Mouse (Mus musculus): ENCODE data around the gene Gm20379. TPM values are rescaled to one million over a fixed set of nuclear protein-coding genes. Genes with fewer than 3 reads are reported as not detected.
A peak's percentile ranks its signal among the peaks of the same experiment; 100 is the strongest.

Gm20379 gene
- polyA plus RNA-seq, 1 experiment from 2014 or later = 0.56 TPM

DNA sequence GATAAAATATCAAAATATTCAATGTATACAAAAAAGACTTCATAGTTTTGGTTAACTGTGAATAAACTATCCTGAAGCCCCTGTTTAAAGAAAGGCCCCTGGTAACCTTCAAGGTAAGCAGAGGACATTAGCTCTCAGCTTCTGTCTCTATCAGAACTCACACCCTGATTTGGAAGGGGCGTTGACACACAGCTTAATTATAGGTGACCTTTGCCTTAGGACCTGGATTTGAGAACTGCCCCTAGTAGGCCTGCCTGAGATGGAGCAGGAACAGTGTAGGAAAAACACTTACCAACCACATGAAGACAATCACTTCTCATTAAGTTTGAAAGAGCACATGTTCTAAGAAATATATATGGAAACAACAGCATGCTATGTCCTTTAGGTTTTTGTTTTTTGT is 6.3 kb upstream of the Gm20379 start:
- 44% methylated on average over 1 of the region's 1 CpGs for WGBS
- Histone ChIP-seq H3K27me3 (replicated peaks) (no peaks in the 10 kb centered on the region), H3K9me3 (replicated peaks) (no peaks in the 10 kb centered on the region), H3K36me3 (peaks cover 11% of the 10 kb centered on the region; the same call in 1 of the 2 replicates), H3K4me2 (no peak overlapping the region), H3K27ac (ENCODE audit: poor library complexity, severe bottlenecking) (no peak overlapping the region), H3K9ac (no peak overlapping the region), H3K4me3 (no peak overlapping the region), H3K4me1 (replicated peaks) (peaks cover 13% of the 10 kb centered on the region)
- no peak for ATAC-seq (ENCODE audit: insufficient number of reproducible peaks, low FRiP score)

DNA sequence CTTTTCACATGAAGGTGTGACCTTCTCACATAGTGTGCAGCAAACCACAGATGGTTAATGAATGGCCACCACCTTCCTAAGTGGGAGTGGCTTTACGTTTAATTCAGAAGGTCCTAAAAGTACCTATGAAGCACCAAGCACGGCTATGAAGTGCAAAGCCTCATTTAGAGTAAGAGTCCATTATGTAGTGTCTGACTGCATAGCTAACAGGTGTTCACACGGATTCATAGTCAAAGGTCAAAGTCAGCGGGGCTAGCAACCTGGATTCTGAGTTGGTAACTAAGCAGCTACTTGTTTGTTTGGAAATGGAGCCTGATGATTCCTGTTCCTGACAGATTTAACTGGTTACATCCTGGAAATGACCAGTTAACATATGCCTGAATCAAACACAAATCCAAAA is 4.0 kb upstream of the Gm20379 start:
- 78% methylated on average over 4 of the region's 4 CpGs for WGBS
- Histone ChIP-seq H3K27me3 (replicated peaks) (no peaks in the 10 kb centered on the region), H3K9me3 (replicated peaks) (no peaks in the 10 kb centered on the region)

DNA sequence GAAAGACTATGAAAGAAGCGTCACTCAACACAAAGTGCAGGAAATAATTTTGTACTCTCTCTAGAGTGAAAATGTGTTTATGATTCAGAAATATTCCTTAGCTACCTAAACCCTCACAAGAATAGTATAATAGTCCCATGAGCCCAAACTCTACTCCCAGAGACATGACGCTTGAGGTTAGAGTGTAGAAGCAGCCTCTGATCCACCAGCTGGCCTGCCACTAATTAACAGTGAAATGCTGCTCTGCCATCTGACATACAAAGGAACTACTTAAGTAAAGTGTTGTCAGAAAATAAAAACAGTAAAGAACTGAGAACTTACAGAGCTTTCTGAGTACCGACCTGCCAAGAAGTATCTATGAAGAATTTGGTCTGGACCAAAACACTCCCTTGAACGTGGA is 3.3 kb upstream of the Gm20379 start:
- Histone ChIP-seq H3K4me1 (replicated peaks) (peaks cover 13% of the 10 kb centered on the region), H3K9me3 (replicated peaks) (no peaks in the 10 kb centered on the region), H3K27ac (ENCODE audit: poor library complexity, severe bottlenecking) (no peak overlapping the region), H3K36me3 (peaks cover 17% of the 10 kb centered on the region), H3K9ac (no peak overlapping the region), H3K4me2 (no peak overlapping the region), H3K4me3 (no peak overlapping the region), H3K27me3 (replicated peaks) (no peaks in the 10 kb centered on the region)
- no peak for ATAC-seq (ENCODE audit: insufficient number of reproducible peaks, low FRiP score)
- WGBS = 88% methylated on average over 4 of the region's 4 CpGs

More for the DNA sequence above, 4.0 kb upstream of the Gm20379 start:
- Histone ChIP-seq H3K9ac (no peak overlapping the region), H3K27ac (ENCODE audit: poor library complexity, severe bottlenecking) (no peak overlapping the region), H3K36me3 (peaks cover 19% of the 10 kb centered on the region), H3K4me1 (replicated peaks) (peaks cover 13% of the 10 kb centered on the region), H3K4me3 (no peak overlapping the region), H3K4me2 (no peak overlapping the region)
- no peak for ATAC-seq (ENCODE audit: insufficient number of reproducible peaks, low FRiP score)

DNA sequence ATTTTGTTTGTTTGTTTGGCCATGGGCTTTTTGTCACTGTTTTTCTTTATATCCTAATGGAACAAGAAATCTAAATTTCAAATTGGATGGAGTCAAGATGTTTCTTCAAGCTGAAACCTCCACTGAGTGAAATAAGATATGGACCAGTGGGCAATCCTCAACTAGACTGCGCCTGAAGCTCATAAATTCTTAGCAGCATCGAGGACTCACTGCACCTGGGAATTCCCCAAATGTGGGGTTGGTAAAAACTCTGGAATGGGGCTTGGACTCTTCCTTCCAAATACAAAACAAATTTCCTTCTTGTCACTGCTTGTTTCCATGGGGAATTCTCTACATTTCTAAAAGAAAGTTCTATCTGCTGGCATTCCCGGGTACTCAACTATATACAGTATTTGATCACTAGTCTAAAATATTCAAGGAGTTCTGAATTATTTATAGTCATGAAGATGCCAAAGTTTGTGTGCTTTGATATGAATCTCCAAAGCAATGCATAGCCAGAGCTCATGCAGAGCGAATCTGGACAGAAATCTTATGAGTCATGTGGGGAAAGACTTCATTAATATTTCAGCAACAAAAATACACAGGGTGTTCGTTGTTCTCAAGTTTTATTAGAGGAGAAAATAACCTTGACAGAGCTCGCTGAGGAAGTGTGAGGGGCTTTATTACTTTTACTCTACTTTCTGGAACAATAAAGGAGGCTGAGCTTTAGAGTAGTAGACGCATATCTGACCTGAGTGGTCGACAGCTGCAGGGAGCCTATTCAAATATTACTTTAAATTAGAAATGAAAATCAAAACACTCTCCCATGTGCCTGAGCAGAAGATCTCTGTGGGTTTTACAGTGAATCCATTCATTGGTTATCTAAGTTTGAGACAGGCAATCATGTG is 2.5 kb upstream of the Gm20379 start:
- no peak for ATAC-seq (ENCODE audit: insufficient number of reproducible peaks, low FRiP score)
- no peak overlapping the region for H3K9ac ChIP-seq
- H3K4me2 ChIP-seq = no peak overlapping the region
- H3K4me1 ChIP-seq (replicated peaks) = peaks cover 13% of the 10 kb centered on the region
- H3K36me3 ChIP-seq = peaks cover 23% of the 10 kb centered on the region
- H3K4me3 ChIP-seq = no peak overlapping the region
- no peak overlapping the region for H3K27ac ChIP-seq (ENCODE audit: poor library complexity, severe bottlenecking)
- H3K27me3 ChIP-seq (replicated peaks) = no peaks in the 10 kb centered on the region
- 86% methylated on average over 8 of the region's 8 CpGs for WGBS
- H3K9me3 ChIP-seq (replicated peaks) = no peaks in the 10 kb centered on the region

DNA sequence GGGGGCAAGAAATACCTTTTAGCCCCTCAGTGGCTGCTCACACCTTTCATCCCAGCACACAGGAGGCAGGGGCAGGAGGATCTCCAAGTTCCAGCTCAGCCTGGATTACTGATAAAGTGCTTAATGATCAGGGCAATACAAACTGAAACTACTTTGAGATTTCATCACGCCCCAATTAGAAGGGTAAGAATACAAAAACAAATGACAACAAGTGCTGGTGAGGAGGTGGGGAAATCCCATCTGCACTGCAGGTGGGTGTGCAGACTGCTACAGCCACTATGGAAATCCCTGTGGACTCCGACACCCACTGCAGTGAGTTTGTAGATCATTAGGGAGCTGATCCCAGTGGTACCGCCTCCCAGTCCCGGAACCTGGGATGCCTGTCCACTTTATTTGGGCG is 1.5 kb upstream of the Gm20379 start:
- no peak overlapping the region for H3K4me2 ChIP-seq
- H3K27ac ChIP-seq (ENCODE audit: poor library complexity, severe bottlenecking) = no peak overlapping the region
- no peaks in the 10 kb centered on the region for H3K9me3 ChIP-seq (replicated peaks)
- WGBS = 93% methylated on average over 5 of the region's 5 CpGs
- no peak overlapping the region for H3K9ac ChIP-seq
- no peaks in the 10 kb centered on the region for H3K27me3 ChIP-seq (replicated peaks)
- ATAC-seq (ENCODE audit: insufficient number of reproducible peaks, low FRiP score) = no peak
- H3K4me3 ChIP-seq = no peak overlapping the region
- peaks cover 13% of the 10 kb centered on the region for H3K4me1 ChIP-seq (replicated peaks)
- peaks cover 33% of the 10 kb centered on the region for H3K36me3 ChIP-seq

DNA sequence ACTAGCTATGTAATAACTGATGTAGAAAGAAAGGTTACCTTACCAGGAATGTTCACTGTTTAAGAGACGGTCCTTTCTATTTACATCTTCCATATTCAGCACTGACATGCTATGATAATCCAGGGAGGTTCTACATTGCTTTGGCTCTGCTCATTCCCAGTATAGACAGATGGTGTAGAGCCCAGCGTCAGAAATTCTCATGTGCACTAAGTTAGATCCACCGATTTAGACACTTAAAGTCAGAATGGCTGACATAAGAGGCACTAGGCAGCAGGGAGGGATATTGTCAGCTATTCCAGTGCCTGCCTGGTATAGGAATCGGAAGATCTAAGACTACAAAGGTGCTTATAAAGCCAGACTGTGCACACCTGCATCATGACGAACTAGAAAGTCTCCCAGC is 8.8 kb downstream of the Gm20379 start:
- no peak overlapping the region for H3K9ac ChIP-seq
- no peaks in the 10 kb centered on the region for H3K4me1 ChIP-seq (replicated peaks)
- no peaks in the 10 kb centered on the region for H3K9me3 ChIP-seq (replicated peaks)
- peaks cover 21% of the 10 kb centered on the region for H3K36me3 ChIP-seq
- ATAC-seq (ENCODE audit: insufficient number of reproducible peaks, low FRiP score) = no peak
- no peak overlapping the region for H3K4me3 ChIP-seq
- 81% methylated on average over 5 of the region's 5 CpGs for WGBS
- H3K27me3 ChIP-seq (replicated peaks) = no peaks in the 10 kb centered on the region
- no peak overlapping the region for H3K4me2 ChIP-seq
- H3K27ac ChIP-seq (ENCODE audit: poor library complexity, severe bottlenecking) = no peak overlapping the region

DNA sequence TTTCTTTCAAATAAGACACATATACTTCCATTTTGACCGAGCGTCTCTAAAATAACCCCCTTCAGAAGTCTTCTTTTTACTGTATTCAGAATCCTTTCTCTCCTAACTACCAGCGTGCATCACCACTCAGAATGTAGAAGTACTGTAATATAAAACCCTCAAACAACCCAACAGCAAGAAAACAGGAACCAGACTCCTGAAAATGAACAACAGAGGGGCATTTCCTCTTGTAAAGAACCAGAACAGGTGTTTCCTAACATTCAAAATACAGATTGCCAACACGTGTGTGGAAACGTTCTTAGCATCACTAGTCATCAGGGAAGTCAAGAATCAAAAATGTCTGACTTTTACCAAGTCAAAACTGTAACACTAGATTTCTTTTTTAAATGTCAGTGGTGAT is 15.0 kb downstream of the Gm20379 start:
- H3K27me3 ChIP-seq (replicated peaks) = no peaks in the 10 kb centered on the region
- no peak overlapping the region for H3K4me2 ChIP-seq
- H3K4me1 ChIP-seq (replicated peaks) = no peaks in the 10 kb centered on the region
- H3K4me3 ChIP-seq = no peak overlapping the region
- 81% methylated on average over 5 of the region's 5 CpGs for WGBS
- no peak for ATAC-seq (ENCODE audit: insufficient number of reproducible peaks, low FRiP score)
- peaks cover 15% of the 10 kb centered on the region for H3K36me3 ChIP-seq
- no peak overlapping the region for H3K9ac ChIP-seq
- no peaks in the 10 kb centered on the region for H3K9me3 ChIP-seq (replicated peaks)
- H3K27ac ChIP-seq (ENCODE audit: poor library complexity, severe bottlenecking) = no peak overlapping the region

DNA sequence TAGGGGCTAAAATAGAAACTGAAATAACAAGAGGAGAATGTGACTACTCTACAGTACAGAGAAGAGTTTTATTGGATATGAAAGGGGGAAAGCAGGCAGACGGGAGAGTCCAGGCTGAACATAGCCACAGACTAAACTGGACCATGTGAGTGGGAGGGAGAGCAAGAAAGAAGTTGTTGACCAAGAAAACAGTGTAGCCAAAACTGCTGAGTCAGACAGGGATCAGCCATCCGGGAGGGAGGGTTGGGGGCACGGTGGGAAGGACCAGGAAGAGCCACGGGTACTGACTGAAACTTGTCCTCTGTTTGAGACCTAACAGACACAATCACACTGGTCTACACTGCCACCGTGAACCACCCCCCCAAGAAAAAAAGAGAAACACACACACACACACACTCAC is 20.2 kb downstream of the Gm20379 start:
- H3K4me3 ChIP-seq = no peak overlapping the region
- H3K9me3 ChIP-seq (replicated peaks) = no peaks in the 10 kb centered on the region
- 0 out of 2 replicates have a peak, but pooled peaks cover 12% of the 10 kb centered on the region for H3K36me3 ChIP-seq
- no peaks in the 10 kb centered on the region for H3K27me3 ChIP-seq (replicated peaks)
- no peak overlapping the region for H3K9ac ChIP-seq
- no peak overlapping the region for H3K4me2 ChIP-seq
- WGBS = 58% methylated on average over 5 of the region's 5 CpGs
- peaks cover 4% of the 10 kb centered on the region; the same call in 1 of the 2 replicates for H3K4me1 ChIP-seq (replicated peaks)
- peak; percentile 18; the same call in 1 of the 2 replicates for ATAC-seq (ENCODE audit: insufficient number of reproducible peaks, low FRiP score)
- H3K27ac ChIP-seq (ENCODE audit: poor library complexity, severe bottlenecking) = 0 out of 2 replicates have a peak overlapping the region, but pooled peaks have one; percentile 7

GRCm38 (mm10) chr13:92328000-92328399 is 22.2 kb downstream of the Gm20379 start:
- Histone ChIP-seq H3K4me3 (no peak overlapping the region), H3K27me3 (replicated peaks) (no peaks in the 10 kb centered on the region), H3K9me3 (replicated peaks) (no peaks in the 10 kb centered on the region), H3K27ac (ENCODE audit: poor library complexity, severe bottlenecking) (no peak overlapping the region), H3K9ac (no peak overlapping the region), H3K4me2 (no peak overlapping the region), H3K36me3 (0 out of 2 replicates have a peak, but pooled peaks cover 5% of the 10 kb centered on the region), H3K4me1 (replicated peaks) (peaks cover 4% of the 10 kb centered on the region; the same call in 1 of the 2 replicates)
- WGBS = 47% methylated on average over 2 of the region's 2 CpGs
- ATAC-seq (ENCODE audit: insufficient number of reproducible peaks, low FRiP score) = no peak

DNA sequence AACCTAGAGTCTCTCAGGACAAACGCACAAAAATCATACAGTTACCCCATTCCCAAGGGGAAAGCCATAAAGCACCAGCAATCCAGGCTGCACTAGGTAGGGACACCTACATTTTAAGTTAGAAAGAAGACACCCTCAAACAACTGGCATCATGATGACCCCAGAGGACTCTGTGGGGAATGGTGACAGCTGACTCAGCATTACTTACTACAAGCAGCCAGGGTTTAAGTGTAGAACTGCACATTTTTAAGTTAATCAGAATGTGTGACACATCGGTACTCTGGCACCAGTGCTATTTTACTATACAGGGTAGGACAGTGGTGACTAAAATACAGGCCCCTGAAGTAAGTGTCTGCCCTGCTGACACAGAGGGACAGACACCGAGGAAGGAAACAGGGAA is 24.8 kb downstream of the Gm20379 start:
- 87% methylated on average over 3 of the region's 3 CpGs for WGBS
- Histone ChIP-seq H3K4me3 (no peak overlapping the region), H3K4me1 (replicated peaks) (peaks cover 4% of the 10 kb centered on the region; the same call in 1 of the 2 replicates), H3K9ac (no peak overlapping the region), H3K27me3 (replicated peaks) (no peaks in the 10 kb centered on the region), H3K27ac (ENCODE audit: poor library complexity, severe bottlenecking) (no peak overlapping the region), H3K36me3 (0 out of 2 replicates have a peak, but pooled peaks cover 5% of the 10 kb centered on the region), H3K4me2 (no peak overlapping the region), H3K9me3 (replicated peaks) (no peaks in the 10 kb centered on the region)
- no peak for ATAC-seq (ENCODE audit: insufficient number of reproducible peaks, low FRiP score)

- no peaks in the 10 kb centered on the region for H3K27me3 ChIP-seq (replicated peaks)
- WGBS = 87% methylated on average over 15 of the region's 15 CpGs
- H3K4me3 ChIP-seq = no peak overlapping the region
- H3K4me1 ChIP-seq (replicated peaks) = no peaks in the 10 kb centered on the region
- H3K9me3 ChIP-seq (replicated peaks) = no peaks in the 10 kb centered on the region
- no peak overlapping the region for H3K4me2 ChIP-seq
- no peak overlapping the region for H3K27ac ChIP-seq (ENCODE audit: poor library complexity, severe bottlenecking)
- H3K9ac ChIP-seq = no peak overlapping the region
- H3K36me3 ChIP-seq = 0 out of 2 replicates have a peak, but pooled peaks cover 3% of the 10 kb centered on the region
- no peak for ATAC-seq (ENCODE audit: insufficient number of reproducible peaks, low FRiP score)
Measured at GRCm38 (mm10) chr13:92332103-92332879, 26.5 kb downstream of the Gm20379 start.
